Mouse (Mus musculus) gastrocnemius, postnatal 36 days (tissue): ENCODE data around the gene D030056L22Rik. TPM values are rescaled to one million over a fixed set of nuclear protein-coding genes. Genes with fewer than 3 reads are reported as not detected.

Experiments
- DNase-seq, 2 experiments: peaks; one replicate each; pipeline ENCODE4 v3.0.0; 2022
- intact Hi-C: fragments of 180-260 bp; cut with DNase I; formaldehyde crosslinking; loops from one replicate; pipeline ENCODE4 v1.15.1; 2025
- long read RNA-seq, 2 experiments: library from polyadenylated mRNA; stranded (forward); transcript quantifications; one replicate each; pipeline ENCODE4 v2.0.0; 2021
- total RNA-seq, 2 experiments: library from RNA; stranded (reverse); gene quantifications; 2 replicates each; pipeline ENCODE4 v1.2.3; 2021

Gene D030056L22Rik
- total RNA-seq = 1 to 10 TPM; 2.7 to 4.1 TPM
- long read RNA-seq, experiment 1, partial matches to known transcripts = 0 of 1 reads
- long read RNA-seq, experiment 1, other reads (novel, unspliced or antisense) = 0 of 1 reads
- long read RNA-seq, experiment 2, transcript D030056L22Rik-202 (2 exons, 1,677 nt) = major isoform, 7 of 8 reads
- long read RNA-seq, experiment 2, partial matches to known transcripts = 1 of 8 reads
- long read RNA-seq, experiment 2, other reads (novel, unspliced or antisense) = 0 of 8 reads

DNA sequence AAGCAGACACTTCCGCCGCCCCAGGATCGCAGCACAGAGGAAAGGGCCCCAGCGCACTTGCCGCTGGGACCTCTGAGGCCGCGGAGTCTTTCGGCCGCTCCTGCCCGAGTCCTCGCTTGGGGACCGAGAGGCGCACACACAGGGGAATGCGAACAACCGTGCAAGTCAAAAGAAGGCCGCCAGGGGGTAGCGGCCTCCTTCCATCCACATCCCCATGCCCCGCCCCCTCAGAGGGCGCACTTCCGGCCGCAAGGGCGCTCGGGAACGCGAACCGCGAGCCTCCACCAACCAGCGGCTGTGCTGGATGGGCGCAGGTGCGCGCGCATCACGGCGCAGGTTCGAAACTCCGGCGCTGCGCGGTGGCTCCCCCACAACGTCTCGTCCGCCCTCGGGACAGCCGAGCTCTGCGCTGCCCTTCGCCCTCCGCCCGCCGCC, at the start of gene D030056L22Rik:
D030056L22Rik (plus strand) TSS at position 328 of the 435 bp plus-strand sequence.
- DNase-seq = peak; percentile 94 to 97
- intact Hi-C loops = loop anchor here (5.0 to 10.0 kb wide), 2 partner anchors 71 to 122 kb away; no protein-coding TSS in a partner anchor

- no peak for DNase-seq
- intact Hi-C loops = no loop called here
Observed at GRCm38 (mm10) chr19:18663904-18664303, 49.1 kb upstream of the D030056L22Rik start.

DNA sequence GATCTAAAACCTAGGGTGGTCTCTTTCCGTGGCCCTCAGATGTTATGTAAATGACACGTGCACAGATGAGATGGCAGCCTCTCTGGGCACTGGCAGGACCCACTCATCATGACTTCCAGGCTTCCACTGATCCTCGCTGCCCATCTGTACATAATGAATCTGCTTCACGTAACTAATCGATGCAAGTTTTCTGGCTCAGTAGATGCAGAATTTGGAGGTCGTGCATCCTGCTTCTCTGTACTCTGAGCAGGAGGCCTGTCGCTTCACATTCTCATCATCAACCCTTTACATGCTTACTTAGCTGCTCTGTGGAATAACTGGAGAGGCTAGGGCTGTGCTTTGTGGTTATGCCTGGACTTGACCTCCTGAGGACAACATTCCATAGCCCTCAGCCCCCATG, 46.0 kb upstream of the D030056L22Rik start:
- DNase-seq = no peak
- intact Hi-C loops = no loop called here

- no peak for DNase-seq
- intact Hi-C loops = no loop called here
Observed at GRCm38 (mm10) chr19:18669551-18669950, 43.4 kb upstream of the D030056L22Rik start.

- intact Hi-C loops = no loop called here
Observed at GRCm38 (mm10) chr19:18670608-18671007, 42.4 kb upstream of the D030056L22Rik start, which contains the start of gene Carnmt1. Gene Carnmt1, plus strand, starts transcription at chr19:18670764.

DNA sequence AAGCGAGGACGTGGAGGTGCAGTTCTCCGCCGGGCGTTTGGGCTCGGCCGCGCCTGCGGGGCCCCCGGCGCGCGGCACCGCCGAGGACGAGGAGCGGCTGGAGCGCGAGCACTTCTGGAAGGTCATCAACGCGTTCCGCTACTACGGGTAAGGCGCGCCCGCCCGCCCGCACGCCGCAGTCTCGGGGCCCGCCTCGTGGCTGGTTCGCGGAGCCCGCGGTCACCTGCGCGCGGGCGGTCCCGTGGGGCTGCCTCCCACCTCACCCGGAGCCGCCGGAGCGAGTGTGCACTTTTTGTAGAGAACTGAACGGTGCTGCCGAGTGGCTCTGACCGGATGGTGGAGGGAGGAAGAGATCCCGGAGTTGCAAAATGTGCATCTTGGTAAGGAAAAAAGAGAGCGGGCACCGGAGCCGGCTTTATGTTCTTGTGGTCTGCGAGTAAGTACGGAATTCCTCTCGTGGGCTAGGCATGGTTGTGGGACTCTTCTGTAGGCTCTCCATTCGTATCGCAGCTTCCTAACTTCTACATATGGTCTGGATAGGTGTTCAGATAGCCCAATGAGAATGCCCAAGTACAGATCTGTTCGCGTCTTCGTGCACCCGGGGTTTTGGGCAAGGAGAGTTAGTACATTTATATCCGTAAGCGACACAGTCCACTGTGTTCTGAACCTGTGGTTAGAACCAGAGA, 41.8 kb upstream of the D030056L22Rik start:
- intact Hi-C loops = no loop called here
- peak; percentile 38 to 43 for DNase-seq

More at GRCm38 (mm10) chr19:18670608-18671007, 42.4 kb upstream of the D030056L22Rik start, which contains the start of gene Carnmt1:
- peak; percentile 99 for DNase-seq

DNA sequence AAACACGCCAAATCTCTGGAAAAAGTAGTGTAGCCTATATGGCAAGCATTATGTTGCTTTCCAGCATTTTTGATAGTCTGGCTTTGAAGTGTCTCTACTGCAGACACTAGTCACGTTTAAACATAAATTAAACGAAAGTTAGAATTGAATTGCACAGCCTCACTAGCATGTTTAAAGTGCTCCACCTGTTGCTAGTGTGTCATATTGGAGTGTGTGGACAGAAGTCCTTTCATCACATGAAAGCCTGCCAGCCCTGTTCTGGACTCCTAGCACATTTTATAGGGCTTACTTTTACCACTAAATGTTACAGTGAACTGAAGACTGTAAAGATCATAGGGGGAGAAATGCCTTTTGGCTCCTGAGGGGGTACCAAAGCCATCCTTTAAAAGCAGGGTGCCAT, 40.5 kb upstream of the D030056L22Rik start:
- intact Hi-C loops = no loop called here
- no peak for DNase-seq

DNA sequence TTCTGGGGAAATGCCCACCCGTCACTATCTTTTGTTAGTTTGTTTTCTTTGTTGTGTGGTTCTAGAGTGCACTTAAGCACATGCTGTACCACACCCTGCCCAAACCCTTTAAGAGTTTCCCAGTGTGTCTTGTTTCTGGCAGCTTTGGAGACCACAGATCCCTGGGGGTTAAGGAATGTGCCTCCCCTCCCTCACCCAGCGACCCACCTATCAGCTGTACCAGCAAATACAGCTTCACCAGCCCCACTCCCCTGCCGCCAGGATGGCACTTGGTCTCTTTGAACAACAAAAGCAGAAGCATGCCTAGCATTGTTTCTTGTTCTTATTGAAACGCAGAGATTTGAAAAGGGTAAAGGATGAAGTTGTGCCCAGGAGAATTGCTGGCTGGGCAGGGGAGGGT, 39.9 kb upstream of the D030056L22Rik start:
- intact Hi-C loops = no loop called here
- DNase-seq = no peak

- intact Hi-C loops = loop anchor here (5.0 kb wide), 1 partner anchor 40 kb away; no protein-coding TSS in a partner anchor
- no peak for DNase-seq
Observed at GRCm38 (mm10) chr19:18682142-18682541, 30.9 kb upstream of the D030056L22Rik start.

GRCm38 (mm10) chr19:18687556-18687955, 25.4 kb upstream of the D030056L22Rik start:
- intact Hi-C loops = no loop called here
- no peak for DNase-seq

GRCm38 (mm10) chr19:18692176-18692575, 20.8 kb upstream of the D030056L22Rik start:
- no peak for DNase-seq
- intact Hi-C loops = no loop called here

- DNase-seq = no peak
- intact Hi-C loops = no loop called here
Observed at GRCm38 (mm10) chr19:18692768-18693167, 20.2 kb upstream of the D030056L22Rik start.

- DNase-seq = no peak
- intact Hi-C loops = no loop called here
Observed at GRCm38 (mm10) chr19:18695116-18695515, 17.9 kb upstream of the D030056L22Rik start.

GRCm38 (mm10) chr19:18695552-18695951, 17.4 kb upstream of the D030056L22Rik start:
- intact Hi-C loops = no loop called here

GRCm38 (mm10) chr19:18708101-18708500, 4.9 kb upstream of the D030056L22Rik start:
- intact Hi-C loops = no loop called here
- no peak for DNase-seq

More at GRCm38 (mm10) chr19:18695552-18695951, 17.4 kb upstream of the D030056L22Rik start:
- DNase-seq = no peak

DNA sequence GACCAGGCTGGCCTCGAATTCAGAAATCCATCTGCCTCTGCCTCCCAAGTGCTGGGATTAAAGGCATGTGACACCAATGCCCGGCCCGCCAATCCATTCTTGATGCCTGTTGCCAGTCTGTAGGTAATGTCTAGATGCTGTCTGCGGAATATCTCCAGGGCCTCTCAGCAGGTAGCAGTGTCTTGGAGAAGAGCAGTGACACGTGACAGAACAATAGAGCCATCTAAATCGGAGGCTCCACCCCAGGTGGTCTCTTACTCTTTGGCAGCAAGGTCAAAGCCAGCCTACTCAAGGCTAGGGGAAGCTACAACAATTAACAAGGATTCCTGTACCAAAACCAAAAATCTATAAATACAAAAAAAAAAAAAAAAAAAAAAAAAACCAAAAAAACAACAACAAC, 2.1 kb upstream of the D030056L22Rik start:
- no peak for DNase-seq
- intact Hi-C loops = loop anchor here (5.0 to 10.0 kb wide), 2 partner anchors 69 to 124 kb away; no protein-coding TSS in a partner anchor

- intact Hi-C loops = loop anchor here (5.0 to 10.0 kb wide), 2 partner anchors 69 to 123 kb away; no protein-coding TSS in a partner anchor
- no peak for DNase-seq
Observed at GRCm38 (mm10) chr19:18711589-18711988, 1.4 kb upstream of the D030056L22Rik start.

DNA sequence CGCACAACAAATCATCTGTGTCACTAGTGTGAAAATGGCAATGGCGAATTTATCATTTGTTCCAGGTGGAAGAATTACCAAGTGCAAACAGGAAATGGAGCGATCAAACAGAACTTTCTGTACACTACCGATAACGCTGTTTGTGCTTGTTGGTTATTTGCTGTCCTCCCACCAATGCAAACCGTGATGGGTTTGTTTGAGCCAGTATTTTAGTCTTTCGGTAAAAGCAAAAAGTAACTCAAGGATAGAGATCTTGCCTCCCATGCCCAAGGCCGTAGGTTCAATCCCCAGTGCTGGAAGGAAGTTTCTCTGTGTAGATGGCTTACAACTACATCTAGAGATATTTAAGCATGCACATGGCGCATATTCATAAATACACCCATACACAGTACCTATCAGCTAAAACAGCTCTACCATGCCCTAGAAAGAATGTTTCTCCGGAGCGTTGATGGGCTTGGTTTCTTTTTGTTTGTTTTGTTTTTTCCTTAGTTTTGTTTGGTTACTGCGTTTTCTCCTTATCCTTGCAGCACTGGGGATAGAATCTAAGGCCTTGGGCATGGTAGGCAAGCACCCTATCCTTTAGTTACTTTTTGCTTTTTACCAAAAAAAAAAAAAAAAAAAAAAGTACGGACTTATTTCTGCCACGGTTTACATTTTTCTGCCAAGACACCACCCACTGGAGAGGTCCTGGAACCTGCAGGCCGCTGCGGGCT, 684 bp upstream of the D030056L22Rik start:
- intact Hi-C loops = loop anchor here (5.0 to 10.0 kb wide), 2 partner anchors 70 to 122 kb away; no protein-coding TSS in a partner anchor
- DNase-seq = no peak

- DNase-seq = peak; percentile 8 to 35
Observed at GRCm38 (mm10) chr19:18713357-18713756, 364 bp downstream of the D030056L22Rik start.

GRCm38 (mm10) chr19:18716374-18716773, 3.4 kb downstream of the D030056L22Rik start:
- intact Hi-C loops = loop anchor here (10.0 kb wide), 1 partner anchor 118 kb away; no protein-coding TSS in a partner anchor
- DNase-seq = peak in 1 of 2 experiments; percentile 52

More at GRCm38 (mm10) chr19:18713357-18713756, 364 bp downstream of the D030056L22Rik start:
- intact Hi-C loops = loop anchor here (5.0 to 10.0 kb wide), 2 partner anchors 71 to 121 kb away; no protein-coding TSS in a partner anchor
